Mouse (Mus musculus) left cerebral cortex, postnatal 10 days (tissue): ENCODE measurements around the gene Lmna. TPM values are rescaled to one million over a fixed set of nuclear protein-coding genes. Genes with fewer than 3 reads are reported as not detected.

Experiments used
- DNase-seq, 2 experiments: peaks; one replicate each; pipeline ENCODE4 v3.0.0; 2021 to 2022; ENCODE audit warnings: low spot score in 2 of 2, mixed read lengths in 1 of 2; ENCODE audit errors: extremely low spot score in 1 of 2
- intact Hi-C: fragments of 180-260 bp; cut with DNase I; formaldehyde crosslinking; loops from one replicate; pipeline ENCODE4 v1.15.1; 2025
- total RNA-seq, 2 experiments: library from RNA; stranded (reverse); gene quantifications; 2 replicates each; pipeline ENCODE4 v1.2.3; 2021

The Lmna gene
- total RNA-seq, 2 experiments from 2014 or later, result 47.2 to 48.6 TPM

- intact Hi-C loops, result no loop called here
- no peak for DNase-seq
These were observed 4.7 kb downstream of the Lmna start for GRCm38 (mm10) chr3:88505081-88505480.

GRCm38 (mm10) chr3:88503881-88504746, 5.6 kb downstream of the Lmna start:
- intact Hi-C loops, result no loop called here
- no peak for DNase-seq

DNA sequence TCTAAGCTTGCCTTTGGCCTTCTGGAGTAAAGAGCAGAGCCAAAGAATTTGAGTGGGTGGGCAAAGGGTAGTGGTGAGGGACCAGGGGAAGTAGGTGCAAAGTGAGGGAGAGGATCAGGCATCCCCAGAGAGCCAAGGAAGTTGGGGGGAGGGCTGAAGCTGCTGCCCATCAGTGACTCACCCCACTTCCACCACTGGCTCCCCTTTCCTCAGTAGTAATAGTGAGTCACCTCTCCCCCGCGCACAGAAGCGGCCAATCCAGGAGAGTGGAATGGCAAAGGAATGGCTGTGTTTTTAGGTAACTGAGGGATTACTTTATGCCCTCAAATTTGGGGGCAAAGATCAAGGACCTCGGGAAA, 6.3 kb downstream of the Lmna start:
- no peak for DNase-seq
- intact Hi-C loops, result no loop called here

DNA sequence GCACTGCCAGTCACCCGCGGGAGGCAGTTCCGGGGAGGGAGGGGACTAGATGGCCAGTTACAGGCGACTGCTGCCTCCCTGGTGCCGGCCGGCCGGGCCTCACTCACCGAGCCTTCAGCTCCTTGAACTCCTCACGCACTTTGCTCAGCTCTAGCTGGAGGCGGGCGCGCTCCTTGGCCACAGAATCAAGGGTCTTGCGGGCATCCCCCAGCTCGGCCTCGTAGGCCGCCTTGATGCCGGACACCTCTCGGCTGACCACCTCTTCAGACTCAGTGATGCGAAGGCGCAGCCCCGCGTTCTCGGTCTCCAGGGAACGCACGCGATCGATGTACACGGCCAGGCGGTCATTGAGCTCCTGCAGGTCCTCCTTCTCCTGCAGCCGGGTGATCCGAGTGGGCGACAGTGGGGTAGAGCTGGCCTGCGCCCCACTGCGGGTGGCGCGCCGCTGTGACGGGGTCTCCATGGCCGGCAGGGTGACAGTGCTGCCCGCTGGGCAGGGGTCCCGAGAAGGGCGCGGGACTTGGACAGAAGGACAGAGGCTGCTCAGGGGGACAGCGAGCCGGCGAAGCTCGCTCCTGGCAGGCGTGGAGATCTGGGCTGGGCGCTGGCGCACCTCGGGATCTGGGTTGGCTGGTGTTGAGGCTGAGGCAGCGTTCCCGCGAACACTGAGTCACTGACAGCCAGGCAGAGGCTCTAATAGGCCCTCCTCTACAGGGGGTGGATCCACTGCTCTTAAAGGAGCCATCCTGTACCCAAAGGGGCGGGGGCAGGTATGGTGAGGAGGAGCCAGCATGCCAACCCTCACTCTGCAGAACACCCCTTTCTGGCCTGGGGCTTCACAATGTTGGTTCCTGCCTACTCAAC, 6.9 kb downstream of the Lmna start:
- DNase-seq, result peak; percentile 86 to 91
- intact Hi-C loops, result no loop called here

GRCm38 (mm10) chr3:88502031-88502571, 7.7 kb downstream of the Lmna start:
- intact Hi-C loops, result no loop called here
- DNase-seq, result no peak

DNA sequence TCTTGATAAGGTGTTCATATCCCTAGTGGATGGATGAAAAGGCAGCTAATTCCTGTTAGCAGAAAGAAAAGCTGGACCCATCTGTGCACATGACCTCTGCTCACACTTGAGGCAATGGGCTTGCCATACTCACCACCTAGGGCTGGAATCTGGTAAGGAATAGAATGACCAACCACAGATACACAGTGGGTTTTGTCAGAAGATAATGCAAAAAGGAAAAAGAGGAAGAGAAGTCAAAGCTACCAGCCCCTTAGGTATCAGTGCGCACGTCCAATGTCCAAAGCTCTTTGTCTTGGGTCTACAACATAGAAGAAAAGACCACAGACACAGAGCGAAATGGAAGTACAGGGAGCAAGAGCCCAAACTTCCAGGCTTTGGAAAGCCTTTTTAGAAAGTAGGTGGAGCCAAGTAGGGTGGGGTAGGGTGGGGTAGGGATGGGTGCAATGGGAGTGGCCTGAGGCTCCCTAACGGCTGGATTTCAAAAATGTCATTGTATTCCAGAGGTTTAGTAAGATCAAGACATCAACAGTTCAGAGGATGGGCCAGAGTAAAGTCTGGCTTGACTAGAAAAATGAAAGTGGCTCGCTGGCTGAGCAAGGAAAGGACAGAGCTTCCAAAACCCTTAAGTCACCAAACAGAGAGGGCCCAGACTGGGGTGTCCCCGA, 8.3 kb downstream of the Lmna start:
- DNase-seq, result no peak
- intact Hi-C loops, result no loop called here

- DNase-seq, result no peak
- intact Hi-C loops, result no loop called here
These were observed 8.9 kb downstream of the Lmna start for GRCm38 (mm10) chr3:88500655-88501365.

DNA sequence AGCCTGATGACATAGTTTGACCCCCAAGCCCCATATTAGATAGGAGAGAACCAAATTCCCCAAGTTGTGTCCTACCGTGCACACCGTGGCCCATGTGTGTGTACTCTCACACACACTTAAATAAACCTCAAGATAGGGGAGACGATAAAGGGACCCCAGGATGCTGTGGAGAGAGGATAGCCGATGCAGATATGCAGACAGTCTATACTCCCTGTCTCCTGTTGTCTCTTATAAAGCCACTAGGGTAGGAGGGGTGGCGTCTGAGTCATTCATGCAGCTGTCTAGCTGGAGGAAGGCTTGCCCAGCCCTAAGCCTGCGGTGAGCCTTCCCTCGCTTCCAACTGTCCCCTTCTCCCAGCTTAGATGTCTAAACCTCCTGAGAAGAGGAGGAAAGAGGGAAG, 9.7 kb downstream of the Lmna start:
- no peak for DNase-seq
- intact Hi-C loops, result no loop called here

GRCm38 (mm10) chr3:88499580-88499979, 10.2 kb downstream of the Lmna start:
- intact Hi-C loops, result no loop called here
- DNase-seq, result no peak

GRCm38 (mm10) chr3:88495741-88496415, 13.9 kb downstream of the Lmna start:
- intact Hi-C loops, result no loop called here

GRCm38 (mm10) chr3:88494836-88495628, 14.7 kb downstream of the Lmna start:
- DNase-seq, result peak in 1 of 2 experiments; percentile 69
- intact Hi-C loops, result no loop called here

More at GRCm38 (mm10) chr3:88495741-88496415, 13.9 kb downstream of the Lmna start:
- DNase-seq, result no peak

- intact Hi-C loops, result no loop called here
- no peak for DNase-seq
These were observed 15.8 kb downstream of the Lmna start for GRCm38 (mm10) chr3:88493706-88494582.

GRCm38 (mm10) chr3:88487396-88487795, 22.4 kb downstream of the Lmna start:
- intact Hi-C loops, result no loop called here
- no peak for DNase-seq

DNA sequence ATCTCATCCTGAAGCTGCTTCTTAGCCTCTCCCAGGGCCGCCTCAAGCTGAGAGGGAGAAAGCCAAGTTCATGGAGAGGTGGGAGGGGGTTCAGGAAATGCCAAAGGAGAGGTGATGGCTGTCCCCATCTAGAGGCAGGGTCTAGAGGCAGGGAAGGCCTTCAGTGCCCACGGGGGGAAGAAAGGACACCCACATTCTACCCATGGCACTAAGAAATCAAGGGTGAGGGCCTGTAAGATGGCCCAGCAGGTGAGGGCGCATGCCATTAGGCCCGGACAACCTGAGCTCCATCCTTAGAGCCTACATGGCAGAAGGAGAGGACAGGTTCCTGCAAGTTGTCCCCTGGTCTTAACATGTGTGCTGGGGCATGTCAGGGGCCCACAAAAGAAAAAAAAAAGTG, 22.9 kb downstream of the Lmna start:
- DNase-seq, result no peak
- intact Hi-C loops, result no loop called here

- DNase-seq, result no peak
- intact Hi-C loops, result no loop called here
These were observed 23.7 kb downstream of the Lmna start for GRCm38 (mm10) chr3:88486043-88486442.

GRCm38 (mm10) chr3:88484597-88485316, 25.0 kb downstream of the Lmna start:
- no peak for DNase-seq
- intact Hi-C loops, result no loop called here
